Mouse (Mus musculus) bone marrow, adult 2 months (tissue): ENCODE data around the gene 3110001I22Rik.

Experiments used
- CTCF ChIP-seq: fragments of 200-500 bp; IDR thresholded peaks from 2 replicates; pipeline ENCODE4 v1.5.1; 2011; ENCODE audit warnings: low read length, control low read depth; ENCODE audit not compliant: control insufficient read depth, insufficient read depth
- POLR2A ChIP-seq: fragments of 200-500 bp; IDR thresholded peaks from 2 replicates; pipeline ENCODE4 v1.6.1; 2011; ENCODE audit warnings: low read depth, mild to moderate bottlenecking, control low read depth, low read length, borderline replicate concordance; ENCODE audit not compliant: control insufficient read depth

GRCm38 (mm10) chr16:13722937-13723336 is 51.2 kb downstream of the 3110001I22Rik start:
- TF ChIP-seq CTCF = no peak
- no peak for TF ChIP-seq POLR2A
